Mouse (Mus musculus) thymus, adult 2 months (tissue): ENCODE measurements around the gene Mrps11. TPM values are rescaled to one million over a fixed set of nuclear protein-coding genes. Genes with fewer than 3 reads are reported as not detected.

ENCODE experiments used
- DNase-seq: peaks from one replicate; pipeline ENCODE4 v3.0.0; 2021
- H3K27ac ChIP-seq: fragments of 200-500 bp; 2 replicates; pipeline ENCODE4 v1.5.1; 2012; ENCODE audit warnings: low read length, control low read depth; ENCODE audit not compliant: control insufficient read depth, insufficient read depth
- H3K27me3 ChIP-seq: fragments of 200-500 bp; 2 replicates; pipeline ENCODE4 v1.6.1; 2012; ENCODE audit warnings: mild to moderate bottlenecking, low read length, moderate library complexity, mixed read lengths; ENCODE audit not compliant: control insufficient read depth, insufficient read depth
- H3K36me3 ChIP-seq: fragments of 200-500 bp; 2 replicates; pipeline ENCODE4 v1.6.1; 2012; ENCODE audit warnings: mild to moderate bottlenecking, low read length, moderate library complexity; ENCODE audit not compliant: control insufficient read depth, insufficient read depth
- H3K4me1 ChIP-seq: fragments of 200-500 bp; replicated peaks from 2 replicates; pipeline ENCODE4 v1.6.1; 2012; ENCODE audit warnings: low read length; ENCODE audit not compliant: control insufficient read depth, insufficient read depth
- H3K4me3 ChIP-seq: fragments of 200-500 bp; 2 replicates; pipeline ENCODE4 v1.5.1; 2012; ENCODE audit warnings: mild to moderate bottlenecking, low read length, control low read depth, moderate library complexity; ENCODE audit not compliant: control insufficient read depth, insufficient read depth
- CTCF ChIP-seq: fragments of 200-500 bp; IDR thresholded peaks from 2 replicates; pipeline ENCODE4 v1.5.1; 2012; ENCODE audit warnings: mild to moderate bottlenecking, control low read depth, low read length, moderate library complexity, borderline replicate concordance; ENCODE audit not compliant: control insufficient read depth, poor library complexity, insufficient read depth; ENCODE audit errors: extremely low read depth
- POLR2A ChIP-seq: fragments of 200-500 bp; IDR thresholded peaks from 2 replicates; pipeline ENCODE4 v1.6.1; 2012; ENCODE audit warnings: mild to moderate bottlenecking, low read length, control low read depth, moderate library complexity; ENCODE audit not compliant: control insufficient read depth, poor library complexity, insufficient read depth; ENCODE audit errors: extremely low read depth
- WGBS: fragments of 180-500 bp; shearing (Covaris S2); methylation state at CpG from one replicate; pipeline ENCODE4 v1.1.7; 2018; 5-methylcytosine and 5-hydroxymethylcytosine counted together
- polyA plus RNA-seq: library from polyadenylated mRNA; depleted of rRNA; stranded (reverse); fragments of >200 nt; gene quantifications from 2 replicates; pipeline ENCODE4 v1.2.3, GENCODE M21; 2012

The Mrps11 gene
- polyA plus RNA-seq, 1 experiment = 73.2 TPM

DNA sequence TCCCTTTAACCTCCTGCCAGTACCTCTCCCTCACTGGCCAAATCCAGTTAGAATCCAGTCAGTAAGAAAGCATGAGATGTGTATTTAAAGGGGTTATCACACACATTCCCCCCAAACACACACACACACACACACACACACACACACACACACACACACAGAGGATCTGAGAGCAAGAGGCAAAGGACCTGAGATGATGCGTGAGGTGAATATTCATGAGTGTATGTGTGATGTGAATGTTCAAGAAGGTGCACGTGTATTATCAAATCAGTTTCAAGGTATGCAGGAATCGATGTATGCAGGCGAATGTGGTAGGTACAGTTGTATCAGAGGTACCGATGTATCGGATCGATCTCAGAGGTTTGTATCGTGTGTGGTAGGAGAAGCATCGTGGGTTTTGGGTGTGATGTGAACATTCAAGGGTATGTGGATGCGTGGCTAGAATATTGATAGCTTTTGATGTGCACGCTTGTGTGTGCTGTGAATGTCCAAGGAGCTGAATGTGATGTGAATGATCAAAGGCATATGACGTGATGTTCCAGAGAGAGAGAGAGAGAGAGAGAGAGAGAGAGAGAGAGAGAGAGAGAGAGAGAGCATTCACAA lies 14.9 kb upstream of the Mrps11 start:
- peaks cover 25% of the 10 kb centered on the region for H3K4me1 ChIP-seq
- H3K36me3 ChIP-seq = no peaks in the 10 kb centered on the region
- H3K27me3 ChIP-seq = no peaks in the 10 kb centered on the region
- TF ChIP-seq CTCF (no peak), POLR2A (no peak)
- no peak for DNase-seq
- H3K4me3 ChIP-seq = no peak overlapping the region
- H3K27ac ChIP-seq = no peak overlapping the region
- WGBS = 90% methylated on average over 12 of the region's 12 CpGs

DNA sequence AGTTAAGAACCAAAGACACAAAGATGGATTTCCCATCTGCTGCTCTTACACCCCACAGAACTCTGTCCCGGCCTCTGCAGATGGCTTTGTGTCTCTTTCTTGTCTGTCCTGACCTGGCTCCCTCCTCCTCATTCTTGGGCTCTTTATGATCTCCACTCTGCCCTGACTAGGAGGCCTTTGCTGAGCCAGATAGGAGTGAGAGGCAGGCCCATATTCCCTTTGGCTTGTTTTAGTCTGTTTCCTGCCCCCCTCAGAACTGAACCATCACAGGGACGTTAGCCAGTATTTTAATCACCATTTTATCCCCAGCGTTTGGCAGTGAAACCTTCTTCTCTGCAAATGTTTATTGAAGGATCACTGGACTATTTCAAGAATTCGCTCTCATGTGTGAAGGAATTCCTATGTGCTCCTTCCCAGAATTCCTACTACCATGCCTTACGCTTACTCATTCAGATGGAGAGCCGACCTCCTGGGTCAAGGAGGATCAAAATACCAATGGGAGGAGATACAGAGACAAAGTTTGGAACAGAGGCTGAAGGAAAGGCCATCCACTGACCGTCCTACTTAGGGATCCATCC lies 13.8 kb upstream of the Mrps11 start:
- no peaks in the 10 kb centered on the region for H3K27me3 ChIP-seq
- no peak overlapping the region for H3K27ac ChIP-seq
- no peak for DNase-seq
- WGBS = 81% methylated on average over 7 of the region's 7 CpGs
- H3K4me3 ChIP-seq = no peak overlapping the region
- peaks cover 2% of the 10 kb centered on the region; the same call in 1 of the 2 replicates for H3K36me3 ChIP-seq
- TF ChIP-seq CTCF = no peak
- no peak for TF ChIP-seq POLR2A
- peaks cover 16% of the 10 kb centered on the region for H3K4me1 ChIP-seq

DNA sequence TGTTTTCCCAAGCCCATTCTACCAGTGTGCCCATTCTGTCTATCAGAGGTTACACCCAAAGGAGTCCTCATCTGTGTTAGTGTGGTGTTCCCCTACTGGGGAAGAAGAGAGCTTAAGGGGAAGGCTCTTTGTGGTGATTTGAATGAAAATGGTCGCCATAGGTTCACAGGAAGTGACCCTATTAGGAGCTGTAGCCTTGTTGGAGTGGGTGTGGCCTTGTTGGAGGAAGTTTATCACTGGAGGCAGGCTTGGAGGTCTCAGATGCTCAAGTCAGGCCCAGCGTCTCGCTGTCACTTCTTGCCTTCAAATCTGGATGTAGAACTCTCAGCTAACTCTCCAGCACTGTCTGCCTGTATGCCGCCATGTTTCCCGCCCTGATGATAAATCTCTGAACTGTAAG lies 12.0 kb upstream of the Mrps11 start:
- H3K4me1 ChIP-seq = peaks cover 3% of the 10 kb centered on the region
- H3K27me3 ChIP-seq = no peaks in the 10 kb centered on the region
- peaks cover 17% of the 10 kb centered on the region for H3K36me3 ChIP-seq
- no peak overlapping the region for H3K4me3 ChIP-seq
- no peak overlapping the region for H3K27ac ChIP-seq
- DNase-seq = no peak
- WGBS = 93% methylated on average over 5 of the region's 5 CpGs
- TF ChIP-seq POLR2A = no peak
- TF ChIP-seq CTCF = no peak

DNA sequence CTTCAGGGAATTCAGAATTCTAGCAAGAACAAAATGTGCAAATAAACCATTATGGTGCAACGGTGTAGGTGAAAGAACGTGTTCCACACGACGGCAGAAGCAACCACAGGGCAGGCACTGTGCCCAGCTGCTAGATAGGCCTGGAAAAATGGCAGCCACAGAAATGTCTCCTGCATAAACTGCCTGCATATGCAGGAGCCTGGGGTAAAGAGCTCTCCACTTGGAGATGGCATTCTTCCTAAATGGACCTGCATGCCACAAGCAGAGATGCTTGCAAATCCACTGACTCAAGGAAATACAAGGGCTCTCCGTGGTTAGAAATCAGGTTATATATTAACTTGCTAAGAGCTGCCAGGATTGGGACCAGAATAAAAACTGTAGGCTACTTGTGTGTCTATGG lies 4.2 kb upstream of the Mrps11 start:
- Histone ChIP-seq H3K27ac (no peak overlapping the region), H3K4me1 (0 out of 2 replicates have a peak, but pooled peaks cover 3% of the 10 kb centered on the region), H3K36me3 (peaks cover 50% of the 10 kb centered on the region), H3K4me3 (no peak overlapping the region), H3K27me3 (no peaks in the 10 kb centered on the region)
- no peak for DNase-seq
- TF ChIP-seq CTCF (no peak), POLR2A (no peak)
- WGBS = 97% methylated on average over 5 of the region's 5 CpGs

DNA sequence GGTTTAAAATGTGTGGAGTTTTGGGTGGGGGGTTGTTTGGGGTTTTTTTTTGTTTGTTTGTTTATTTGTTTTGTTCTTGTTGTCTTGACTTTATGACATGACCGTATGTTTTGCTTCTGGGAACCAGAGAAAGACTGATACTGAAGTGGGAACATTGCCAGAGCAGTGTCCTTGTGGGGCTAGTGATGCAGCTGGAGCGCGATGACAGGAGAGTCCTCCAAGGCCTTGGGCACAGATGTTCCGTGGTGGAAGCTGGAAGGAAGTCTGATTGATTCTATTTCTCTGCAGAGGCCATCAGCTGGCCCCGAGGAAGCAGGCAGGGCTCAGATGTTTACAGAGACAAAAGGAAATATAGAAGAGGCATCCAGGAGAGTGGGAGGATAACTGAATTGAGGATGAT lies 3.0 kb downstream of the Mrps11 start:
- WGBS = 89% methylated on average over 5 of the region's 5 CpGs
- H3K27ac ChIP-seq = no peak overlapping the region
- TF ChIP-seq CTCF = no peak
- no peak for TF ChIP-seq POLR2A
- no peaks in the 10 kb centered on the region for H3K27me3 ChIP-seq
- DNase-seq = no peak
- H3K4me1 ChIP-seq = 0 out of 2 replicates have a peak, but pooled peaks cover 3% of the 10 kb centered on the region
- no peak overlapping the region for H3K4me3 ChIP-seq
- H3K36me3 ChIP-seq = peaks cover 15% of the 10 kb centered on the region

DNA sequence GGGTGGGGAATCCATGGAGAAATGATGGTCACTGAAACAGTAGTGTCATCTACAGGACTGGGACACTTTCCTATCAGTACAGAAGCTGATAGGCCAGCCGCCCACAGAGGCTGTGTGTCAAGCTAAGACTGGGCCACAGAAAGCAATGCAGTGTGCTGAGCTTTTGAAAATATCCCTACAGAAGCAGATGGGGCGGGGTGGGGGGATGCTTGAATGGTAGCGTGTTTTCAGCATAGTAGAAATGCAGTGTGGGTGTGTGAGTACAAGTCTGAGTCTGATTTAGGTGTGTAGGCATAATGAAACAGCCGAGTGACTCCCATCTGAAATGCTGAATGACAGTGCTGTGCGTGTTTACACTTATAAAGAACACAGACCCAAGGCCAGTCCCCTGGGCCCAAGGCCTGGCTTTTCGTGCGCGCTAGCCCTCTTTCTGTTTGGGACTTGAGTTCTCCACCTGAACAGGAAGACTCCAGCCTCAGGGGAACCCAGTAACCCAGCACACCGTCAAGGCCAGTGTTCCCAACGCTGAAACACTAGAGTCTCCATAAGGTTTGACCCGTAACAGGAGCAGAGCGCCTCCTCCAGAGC lies 5.0 kb downstream of the Mrps11 start:
- Histone ChIP-seq H3K36me3 (peaks cover 22% of the 10 kb centered on the region), H3K27me3 (no peaks in the 10 kb centered on the region), H3K27ac (no peak overlapping the region), H3K4me1 (peaks cover 5% of the 10 kb centered on the region; the same call in 1 of the 2 replicates), H3K4me3 (no peak overlapping the region)
- WGBS = 97% methylated on average over 12 of the region's 12 CpGs
- TF ChIP-seq POLR2A (no peak), CTCF (no peak)
- no peak for DNase-seq
